Mouse (Mus musculus): ENCODE measurements around the gene Itgb2. TPM values are rescaled to one million over a fixed set of nuclear protein-coding genes. Genes with fewer than 3 reads are reported as not detected.

The Itgb2 gene
- polyA plus RNA-seq, 1 experiment = 334 TPM

- Histone ChIP-seq H3K36me3 (ENCODE audit: control insufficient read depth, insufficient read depth, low read length) (peaks cover 61% of the 10 kb centered on the region), H3K27me3 (ENCODE audit: control insufficient read depth, insufficient read depth, low read length) (no peaks in the 10 kb centered on the region), H3K4me1 (replicated peaks; ENCODE audit: control insufficient read depth, insufficient read depth, low read length) (peaks cover 15% of the 10 kb centered on the region), H3K4me3 (ENCODE audit: control insufficient read depth, insufficient read depth, low read length) (no peak overlapping the region), H3K27ac (ENCODE audit: control insufficient read depth, insufficient read depth, low read length) (no peak overlapping the region)
- WGBS = 92% methylated on average over 4 of the region's 4 CpGs
- no peak for TF ChIP-seq CTCF (IDR thresholded peaks at IDR 0.05; ENCODE audit: borderline replicate concordance, control insufficient read depth, extremely low read depth, insufficient read depth, low read length, poor library complexity)
- no peak for TF ChIP-seq POLR2A (IDR thresholded peaks at IDR 0.05; ENCODE audit: control insufficient read depth, extremely low read depth, insufficient read depth, low read length, poor library complexity)
- DNase-seq = no peak
Observed at GRCm38 (mm10) chr10:77553285-77553684, 23.2 kb downstream of the Itgb2 start.

- Histone ChIP-seq H3K4me3 (ENCODE audit: control insufficient read depth, insufficient read depth, low read length) (no peak overlapping the region), H3K4me1 (replicated peaks; ENCODE audit: control insufficient read depth, insufficient read depth, low read length) (peaks cover 15% of the 10 kb centered on the region), H3K27ac (ENCODE audit: control insufficient read depth, insufficient read depth, low read length) (no peak overlapping the region), H3K27me3 (ENCODE audit: control insufficient read depth, insufficient read depth, low read length) (no peaks in the 10 kb centered on the region), H3K36me3 (ENCODE audit: control insufficient read depth, insufficient read depth, low read length) (peaks cover 60% of the 10 kb centered on the region)
- no peak for DNase-seq
- TF ChIP-seq CTCF (IDR thresholded peaks at IDR 0.05; ENCODE audit: borderline replicate concordance, control insufficient read depth, extremely low read depth, insufficient read depth, low read length, poor library complexity) (no peak), POLR2A (IDR thresholded peaks at IDR 0.05; ENCODE audit: control insufficient read depth, extremely low read depth, insufficient read depth, low read length, poor library complexity) (no peak)
- WGBS = 57% methylated on average over 4 of the region's 4 CpGs
Observed at GRCm38 (mm10) chr10:77554918-77555317, 24.9 kb downstream of the Itgb2 start.

GRCm38 (mm10) chr10:77556631-77557030 lies 26.6 kb downstream of the Itgb2 start:
- peaks cover 60% of the 10 kb centered on the region for H3K36me3 ChIP-seq (ENCODE audit: control insufficient read depth, insufficient read depth, low read length)
- TF ChIP-seq CTCF (IDR thresholded peaks at IDR 0.05; ENCODE audit: borderline replicate concordance, control insufficient read depth, extremely low read depth, insufficient read depth, low read length, poor library complexity) = no peak
- no peak for TF ChIP-seq POLR2A (IDR thresholded peaks at IDR 0.05; ENCODE audit: control insufficient read depth, extremely low read depth, insufficient read depth, low read length, poor library complexity)
- 46% methylated on average over 7 of the region's 7 CpGs for WGBS

GRCm38 (mm10) chr10:77557641-77558040 lies 27.6 kb downstream of the Itgb2 start:
- no peak overlapping the region for H3K4me3 ChIP-seq (ENCODE audit: control insufficient read depth, insufficient read depth, low read length)
- no peaks in the 10 kb centered on the region for H3K27me3 ChIP-seq (ENCODE audit: control insufficient read depth, insufficient read depth, low read length)
- peaks cover 15% of the 10 kb centered on the region for H3K4me1 ChIP-seq (replicated peaks; ENCODE audit: control insufficient read depth, insufficient read depth, low read length)
- DNase-seq = peak; percentile 27
- H3K27ac ChIP-seq (ENCODE audit: control insufficient read depth, insufficient read depth, low read length) = no peak overlapping the region
- WGBS = 88% methylated on average over 4 of the region's 4 CpGs
- no peak for TF ChIP-seq CTCF (IDR thresholded peaks at IDR 0.05; ENCODE audit: borderline replicate concordance, control insufficient read depth, extremely low read depth, insufficient read depth, low read length, poor library complexity)
- TF ChIP-seq POLR2A (IDR thresholded peaks at IDR 0.05; ENCODE audit: control insufficient read depth, extremely low read depth, insufficient read depth, low read length, poor library complexity) = no peak
- peaks cover 62% of the 10 kb centered on the region for H3K36me3 ChIP-seq (ENCODE audit: control insufficient read depth, insufficient read depth, low read length)

More at GRCm38 (mm10) chr10:77556631-77557030, 26.6 kb downstream of the Itgb2 start:
- H3K27ac ChIP-seq (ENCODE audit: control insufficient read depth, insufficient read depth, low read length) = no peak overlapping the region
- no peak overlapping the region for H3K4me3 ChIP-seq (ENCODE audit: control insufficient read depth, insufficient read depth, low read length)
- H3K4me1 ChIP-seq (replicated peaks; ENCODE audit: control insufficient read depth, insufficient read depth, low read length) = peaks cover 15% of the 10 kb centered on the region
- DNase-seq = no peak
- H3K27me3 ChIP-seq (ENCODE audit: control insufficient read depth, insufficient read depth, low read length) = no peaks in the 10 kb centered on the region

GRCm38 (mm10) chr10:77560090-77560489 lies 30.0 kb downstream of the Itgb2 start:
- H3K36me3 ChIP-seq (ENCODE audit: control insufficient read depth, insufficient read depth, low read length) = peaks cover 83% of the 10 kb centered on the region
- TF ChIP-seq CTCF (IDR thresholded peaks at IDR 0.05; ENCODE audit: borderline replicate concordance, control insufficient read depth, extremely low read depth, insufficient read depth, low read length, poor library complexity) (no peak), POLR2A (IDR thresholded peaks at IDR 0.05; ENCODE audit: control insufficient read depth, extremely low read depth, insufficient read depth, low read length, poor library complexity) (no peak)
- H3K27me3 ChIP-seq (ENCODE audit: control insufficient read depth, insufficient read depth, low read length) = no peaks in the 10 kb centered on the region
- peaks cover 15% of the 10 kb centered on the region for H3K4me1 ChIP-seq (replicated peaks; ENCODE audit: control insufficient read depth, insufficient read depth, low read length)
- no peak for DNase-seq
- H3K27ac ChIP-seq (ENCODE audit: control insufficient read depth, insufficient read depth, low read length) = no peak overlapping the region
- 93% methylated on average over 11 of the region's 11 CpGs for WGBS
- no peak overlapping the region for H3K4me3 ChIP-seq (ENCODE audit: control insufficient read depth, insufficient read depth, low read length)

GRCm38 (mm10) chr10:77560830-77561229 lies 30.8 kb downstream of the Itgb2 start:
- peaks cover 87% of the 10 kb centered on the region for H3K36me3 ChIP-seq (ENCODE audit: control insufficient read depth, insufficient read depth, low read length)
- WGBS = 99% methylated on average over 9 of the region's 9 CpGs

GRCm38 (mm10) chr10:77561508-77561907 lies 31.5 kb downstream of the Itgb2 start:
- no peak for TF ChIP-seq CTCF (IDR thresholded peaks at IDR 0.05; ENCODE audit: borderline replicate concordance, control insufficient read depth, extremely low read depth, insufficient read depth, low read length, poor library complexity)
- no peak for TF ChIP-seq POLR2A (IDR thresholded peaks at IDR 0.05; ENCODE audit: control insufficient read depth, extremely low read depth, insufficient read depth, low read length, poor library complexity)
- 94% methylated on average over 2 of the region's 2 CpGs for WGBS

More at GRCm38 (mm10) chr10:77560830-77561229, 30.8 kb downstream of the Itgb2 start:
- TF ChIP-seq CTCF (IDR thresholded peaks at IDR 0.05; ENCODE audit: borderline replicate concordance, control insufficient read depth, extremely low read depth, insufficient read depth, low read length, poor library complexity) (no peak), POLR2A (IDR thresholded peaks at IDR 0.05; ENCODE audit: control insufficient read depth, extremely low read depth, insufficient read depth, low read length, poor library complexity) (no peak)
- no peak for DNase-seq
- Histone ChIP-seq H3K27me3 (ENCODE audit: control insufficient read depth, insufficient read depth, low read length) (no peaks in the 10 kb centered on the region), H3K4me3 (ENCODE audit: control insufficient read depth, insufficient read depth, low read length) (no peak overlapping the region), H3K4me1 (replicated peaks; ENCODE audit: control insufficient read depth, insufficient read depth, low read length) (peaks cover 15% of the 10 kb centered on the region), H3K27ac (ENCODE audit: control insufficient read depth, insufficient read depth, low read length) (no peak overlapping the region)

More at GRCm38 (mm10) chr10:77561508-77561907, 31.5 kb downstream of the Itgb2 start:
- Histone ChIP-seq H3K27ac (ENCODE audit: control insufficient read depth, insufficient read depth, low read length) (no peak overlapping the region), H3K36me3 (ENCODE audit: control insufficient read depth, insufficient read depth, low read length) (peaks cover 86% of the 10 kb centered on the region), H3K4me3 (ENCODE audit: control insufficient read depth, insufficient read depth, low read length) (no peak overlapping the region), H3K27me3 (ENCODE audit: control insufficient read depth, insufficient read depth, low read length) (no peaks in the 10 kb centered on the region), H3K4me1 (replicated peaks; ENCODE audit: control insufficient read depth, insufficient read depth, low read length) (peaks cover 8% of the 10 kb centered on the region)
- no peak for DNase-seq

All from thymus, adult 2 months (tissue).